Mouse (Mus musculus): ENCODE results near the gene Calhm6.
A peak's percentile ranks its signal among the peaks of the same experiment; 100 is the strongest.

The Calhm6 gene

DNA sequence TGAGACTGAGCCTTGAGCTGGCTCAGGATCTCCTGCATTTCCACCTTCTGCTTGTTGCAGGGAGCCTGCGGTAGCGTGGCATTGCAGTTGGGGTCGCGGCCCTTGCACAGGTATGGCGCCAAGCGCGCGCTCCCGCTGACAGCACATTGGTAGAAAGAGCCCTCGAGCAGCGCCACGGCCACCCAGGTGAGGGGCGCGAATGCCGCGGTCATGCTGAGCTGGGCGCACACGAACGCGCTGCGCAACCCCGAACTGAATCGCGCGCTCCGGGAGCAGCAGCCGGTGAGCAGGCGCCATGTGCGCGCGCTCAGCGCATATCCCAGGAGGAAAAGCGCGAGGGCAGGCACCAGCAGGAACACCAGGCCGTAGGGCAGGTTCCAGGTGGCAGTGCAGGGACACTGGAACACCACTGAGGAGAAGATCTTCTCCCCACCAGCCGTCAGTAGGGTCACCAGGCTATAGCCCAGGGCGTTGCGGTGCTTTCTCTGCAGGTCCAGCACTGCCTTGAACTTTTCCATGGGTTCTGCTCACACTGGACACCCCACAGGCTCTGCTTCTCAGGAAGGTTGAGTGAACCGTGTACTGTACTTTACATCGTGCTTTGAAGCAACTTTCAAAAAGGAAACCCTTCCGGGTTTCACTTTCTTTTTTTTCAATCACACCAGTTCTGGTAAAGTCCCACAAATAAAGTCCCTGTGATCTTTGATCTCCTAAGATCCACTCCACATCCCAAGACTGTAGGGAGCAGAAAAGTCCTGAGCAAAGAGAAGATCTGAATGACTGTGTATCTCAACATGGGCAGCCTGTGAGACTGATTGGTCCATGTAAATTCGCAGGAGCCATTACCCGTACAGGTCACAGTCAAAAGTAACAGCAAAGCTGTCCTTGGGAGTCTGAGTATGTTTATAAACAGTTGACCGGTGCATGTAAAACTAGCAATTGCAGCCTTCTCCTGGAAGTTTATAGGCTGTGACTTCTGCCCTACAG lies at the start of gene Calhm6:
Calhm6 (minus strand) TSS at position 593 of the 987 bp plus-strand sequence.
- peak; percentile 38 to 59 for DNase-seq (ENCODE audit: low spot score in 2 of 2)

DNA sequence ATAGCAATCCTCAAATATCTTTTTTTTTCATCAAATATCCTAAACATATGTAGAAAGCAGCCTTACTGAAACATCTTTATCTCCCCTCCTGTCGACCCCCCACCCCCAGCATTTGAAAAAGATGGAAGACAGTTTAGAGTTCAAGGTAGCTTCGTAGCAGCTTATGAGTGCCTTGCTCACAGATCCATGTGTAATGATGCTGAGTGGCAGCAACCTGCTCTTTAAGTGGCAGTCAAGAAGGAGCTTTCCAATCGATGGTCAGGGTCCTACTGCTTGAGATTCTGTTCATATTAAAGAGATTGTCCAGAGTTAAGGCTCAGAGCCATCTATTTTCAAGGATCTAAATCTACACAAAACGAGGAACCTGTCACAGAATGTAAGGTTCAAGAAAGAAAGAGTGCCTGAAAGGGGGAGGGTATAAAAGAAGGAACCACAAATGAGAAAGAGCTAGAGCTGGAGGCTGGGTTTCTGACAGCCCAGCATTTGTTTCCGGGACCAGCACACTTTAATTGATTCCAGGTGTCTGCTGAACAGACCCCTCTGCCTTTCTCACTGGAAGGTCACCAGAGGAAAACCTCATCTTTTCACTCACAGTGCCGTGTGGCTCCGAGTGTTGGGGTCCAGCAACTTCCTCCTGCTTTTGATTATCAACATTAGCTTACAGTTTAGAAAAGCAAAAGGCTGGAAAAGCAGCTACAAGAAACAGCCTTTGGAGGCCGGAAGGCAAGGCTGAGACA lies 48.3 kb upstream of the Calhm6 start:
- DNase-seq (ENCODE audit: low spot score in 2 of 2), result no peak

DNA sequence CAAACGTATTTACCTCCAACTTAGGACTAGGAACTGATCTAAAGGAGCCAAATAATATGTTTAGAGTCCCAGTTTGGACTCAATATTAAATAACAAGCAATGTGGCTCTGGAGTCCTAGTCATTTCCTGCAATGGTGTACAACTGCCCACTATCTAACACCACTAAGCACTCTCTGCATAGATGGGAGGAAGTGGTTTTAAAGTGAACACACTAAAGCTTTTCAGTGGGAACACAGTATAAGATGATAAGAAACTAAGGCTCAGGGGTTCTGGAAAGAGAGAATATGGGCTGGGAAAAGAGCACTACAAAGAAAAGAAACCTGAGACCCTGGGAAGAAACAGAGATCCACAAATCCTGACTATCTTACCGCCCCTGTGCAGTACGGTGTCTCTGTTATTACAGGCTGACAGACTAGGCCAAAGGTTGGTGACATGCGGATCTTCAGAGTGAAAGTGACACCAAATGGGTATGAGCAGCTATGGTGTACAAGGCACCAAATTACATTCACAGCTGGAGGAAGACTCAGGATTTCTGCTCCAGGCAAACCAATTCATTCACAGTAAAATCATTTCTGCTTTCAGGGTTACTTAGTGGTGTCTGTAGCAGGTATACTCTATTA lies 45.0 kb upstream of the Calhm6 start:
- no peak for DNase-seq (ENCODE audit: low spot score in 2 of 2)

DNA sequence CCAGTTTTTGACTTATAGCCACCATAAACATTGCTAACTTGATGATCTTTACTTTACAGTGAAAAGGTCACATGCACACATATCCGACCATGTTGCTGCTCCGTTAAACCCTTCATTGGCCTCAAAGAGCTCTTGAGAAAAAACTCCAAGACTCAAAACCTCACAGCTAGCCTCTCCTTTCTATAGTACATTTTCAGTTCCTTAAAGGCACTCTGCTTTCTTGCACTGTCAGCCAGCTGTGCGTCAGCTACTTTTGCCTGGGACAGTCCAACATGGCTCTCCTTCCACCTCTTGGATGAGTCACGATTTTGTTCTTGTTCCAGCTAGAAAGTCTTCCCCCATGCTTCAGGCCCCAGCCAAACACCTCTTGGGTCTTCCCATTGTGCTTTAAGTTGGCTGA lies 43.9 kb upstream of the Calhm6 start:
- no peak for DNase-seq (ENCODE audit: low spot score in 2 of 2)

DNA sequence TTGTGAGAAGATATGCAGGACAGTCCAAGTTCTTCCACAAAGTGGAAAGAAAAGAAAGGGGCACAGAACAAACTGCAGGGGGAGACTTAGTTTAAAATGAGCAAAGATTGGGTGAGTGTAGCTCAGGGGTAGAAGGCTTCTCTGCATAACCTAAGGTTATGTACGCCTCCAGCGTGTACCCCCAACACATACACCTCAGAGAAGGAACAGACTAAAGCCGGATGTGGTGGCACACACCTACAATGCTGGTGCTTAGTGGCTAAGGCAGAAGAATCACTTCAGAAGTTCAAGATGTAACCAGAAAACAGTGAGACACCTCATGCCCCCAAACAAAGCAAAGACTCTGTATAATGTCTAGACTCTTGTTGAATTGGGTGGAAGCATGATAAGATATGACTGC lies 43.4 kb upstream of the Calhm6 start:
- DNase-seq (ENCODE audit: low spot score in 2 of 2), result no peak

DNA sequence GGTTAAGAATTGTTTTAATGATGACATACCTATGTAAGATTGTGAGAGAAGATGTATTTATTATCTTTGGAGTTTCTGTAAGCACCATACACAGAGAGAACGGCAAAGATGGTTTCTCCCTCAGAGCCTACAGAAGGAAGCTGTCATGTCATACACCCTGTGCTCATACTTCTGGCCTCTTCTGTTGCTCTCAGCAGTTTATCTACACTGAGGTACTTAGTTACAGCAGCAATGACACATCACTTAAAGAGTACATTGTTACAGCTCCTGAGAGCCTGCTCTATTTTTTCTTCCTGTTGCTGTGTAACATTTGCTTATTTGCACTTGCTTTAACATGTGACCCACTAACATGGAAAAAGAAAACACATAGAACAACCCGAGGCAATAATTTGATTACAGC lies 39.2 kb upstream of the Calhm6 start:
- DNase-seq (ENCODE audit: low spot score in 2 of 2), result no peak

DNA sequence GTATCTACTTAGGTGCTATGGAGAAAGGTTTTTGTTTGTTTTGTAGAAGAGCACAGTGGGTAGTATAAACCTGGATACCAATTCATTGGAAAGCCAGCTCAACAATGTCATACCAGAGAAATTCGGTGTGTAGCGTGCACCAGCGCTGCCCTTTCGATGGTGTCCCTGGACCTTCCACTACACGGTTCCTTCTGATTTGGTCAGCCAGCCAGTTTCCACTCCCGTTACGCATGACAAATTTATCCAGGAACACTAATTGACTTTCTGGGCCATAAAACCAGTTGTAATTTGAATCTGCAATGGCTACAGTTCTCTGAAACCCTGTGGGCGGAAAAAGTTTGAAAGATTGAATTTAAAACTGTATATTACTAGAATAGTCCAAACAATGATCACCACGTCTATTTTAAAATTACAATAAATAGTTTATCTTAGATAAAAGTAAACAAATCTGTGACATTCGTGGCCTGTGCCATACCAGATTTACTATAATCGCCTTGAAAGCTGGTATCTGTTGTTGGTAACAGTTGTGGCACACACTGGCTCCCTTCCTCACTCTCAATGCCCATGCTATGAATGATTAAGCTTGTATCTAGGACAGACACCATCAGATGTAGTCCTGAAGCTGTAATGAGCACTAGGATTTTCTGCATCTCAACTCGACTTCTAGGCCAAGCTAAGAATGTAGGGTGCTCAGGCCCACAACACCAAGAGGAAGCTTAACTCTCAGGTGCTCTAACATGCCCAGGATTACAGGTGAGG lies 28.2 kb upstream of the Calhm6 start:
- DNase-seq (ENCODE audit: low spot score in 2 of 2), result no peak

DNA sequence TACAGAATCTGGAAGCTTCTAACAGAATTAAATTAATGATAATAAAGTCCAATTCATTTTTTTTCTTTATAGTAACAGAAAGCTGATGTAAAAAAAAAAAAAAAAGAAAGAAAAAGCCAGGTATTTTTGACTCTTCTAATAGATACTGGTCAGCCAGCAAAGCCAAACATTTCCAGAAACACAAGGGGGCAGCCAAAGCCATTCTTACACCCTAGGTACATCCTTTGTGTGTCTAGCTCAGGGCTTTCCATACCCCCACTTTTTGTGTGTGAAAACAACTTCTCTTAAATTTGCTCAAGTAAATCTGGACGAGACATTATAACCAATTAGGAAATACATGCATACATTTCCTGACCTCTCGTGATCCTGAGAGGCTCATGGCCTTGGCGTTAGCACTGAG lies 24.0 kb upstream of the Calhm6 start:
- peak in 1 of 2 experiments; percentile 12 for DNase-seq (ENCODE audit: low spot score in 2 of 2)

DNA sequence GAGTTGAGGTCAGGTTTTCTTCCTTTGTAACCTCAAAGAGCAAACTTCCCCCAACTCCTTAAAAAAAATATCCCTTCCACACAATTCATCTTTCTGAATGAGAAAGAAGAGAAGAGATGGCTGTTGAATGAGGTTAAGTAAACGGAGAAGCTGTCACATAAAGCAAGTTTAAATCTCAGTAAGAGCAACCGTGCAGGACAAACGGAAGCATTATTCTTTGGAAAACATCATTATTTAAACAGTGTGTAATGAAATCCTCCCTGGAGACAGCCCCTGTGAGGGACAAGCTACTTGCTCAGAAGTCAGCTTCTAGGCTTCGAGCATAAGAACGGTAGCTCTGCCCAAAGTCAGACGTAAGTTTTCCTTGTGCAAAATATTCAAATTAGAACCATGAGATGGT lies 22.7 kb upstream of the Calhm6 start:
- no peak for DNase-seq (ENCODE audit: low spot score in 2 of 2)

DNA sequence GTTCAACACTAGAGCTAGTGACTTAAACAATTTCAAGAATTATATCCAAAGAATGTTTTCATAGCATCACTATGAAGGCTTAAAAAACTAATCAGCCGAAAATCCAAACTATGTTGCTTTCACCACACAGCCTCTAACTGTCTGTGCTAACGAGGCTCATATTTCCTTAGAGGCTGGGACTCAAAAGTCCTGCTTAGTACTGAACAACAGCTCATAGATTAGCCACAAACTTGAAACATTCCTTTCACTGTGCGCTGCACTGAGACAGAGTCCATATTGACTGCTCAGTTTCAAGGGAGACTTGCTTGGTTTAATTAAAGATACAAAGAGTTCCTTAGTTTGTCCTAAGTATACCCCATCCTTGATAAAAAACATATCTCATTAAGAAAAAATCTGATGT lies 22.0 kb upstream of the Calhm6 start:
- no peak for DNase-seq (ENCODE audit: low spot score in 2 of 2)

DNA sequence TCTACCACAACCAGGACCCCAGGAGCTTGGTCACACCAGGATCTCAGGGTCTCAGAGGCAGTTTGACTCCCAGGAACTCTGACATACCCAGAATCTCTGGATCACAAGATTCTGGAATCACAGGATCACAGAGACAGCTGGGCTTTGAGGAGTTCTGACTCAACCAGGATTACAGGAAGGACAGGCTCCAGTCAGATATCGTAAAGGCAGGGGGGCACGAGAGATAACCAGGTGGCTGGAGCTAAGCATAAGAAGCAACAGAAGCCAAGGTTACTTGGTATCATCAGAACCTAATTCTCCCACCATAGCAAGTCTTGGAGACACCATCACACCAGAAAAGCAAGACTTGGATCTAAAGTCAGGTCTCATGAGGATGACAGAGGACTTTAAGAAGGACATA lies 13.9 kb upstream of the Calhm6 start:
- DNase-seq (ENCODE audit: low spot score in 2 of 2), result no peak

DNA sequence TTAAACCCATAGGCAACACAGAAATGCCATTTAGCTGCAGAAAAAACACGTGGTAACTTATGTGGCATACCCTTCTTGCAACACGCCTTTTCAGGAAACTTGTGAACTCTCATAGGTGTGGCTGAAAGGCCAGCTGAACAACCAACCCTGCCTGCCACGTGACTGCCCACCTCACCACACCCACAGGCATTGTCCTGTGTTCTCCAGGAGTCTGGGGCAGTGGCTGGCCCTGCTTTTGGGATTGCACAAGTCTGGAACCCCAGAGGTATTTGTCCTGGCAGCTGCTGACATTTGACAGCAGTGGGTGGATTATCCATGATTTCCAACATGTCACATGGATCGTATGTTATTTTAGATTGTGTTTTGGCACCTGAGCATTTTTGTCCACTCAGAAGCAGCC lies 12.0 kb upstream of the Calhm6 start:
- DNase-seq (ENCODE audit: low spot score in 2 of 2), result no peak

DNA sequence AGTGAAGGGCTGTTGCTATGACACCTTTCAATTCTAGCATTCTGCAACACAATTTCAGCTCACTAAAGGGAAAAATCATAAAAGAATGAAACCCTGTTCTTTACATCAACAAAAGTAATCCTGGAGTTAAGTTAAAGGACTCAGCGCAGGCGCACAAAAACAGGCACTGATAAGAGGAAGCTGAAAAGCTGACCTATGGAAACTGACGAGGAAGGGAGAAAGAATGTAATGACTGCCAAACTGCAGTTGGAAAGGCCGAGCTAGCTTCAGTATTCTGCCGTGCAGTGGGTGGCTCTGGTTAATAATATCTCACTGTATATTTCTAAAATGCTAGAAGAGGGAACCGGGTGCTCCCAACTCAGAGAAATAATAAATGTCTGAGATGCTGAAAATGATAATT lies 10.2 kb upstream of the Calhm6 start:
- peak in 1 of 2 experiments; percentile 7 for DNase-seq (ENCODE audit: low spot score in 2 of 2)

DNA sequence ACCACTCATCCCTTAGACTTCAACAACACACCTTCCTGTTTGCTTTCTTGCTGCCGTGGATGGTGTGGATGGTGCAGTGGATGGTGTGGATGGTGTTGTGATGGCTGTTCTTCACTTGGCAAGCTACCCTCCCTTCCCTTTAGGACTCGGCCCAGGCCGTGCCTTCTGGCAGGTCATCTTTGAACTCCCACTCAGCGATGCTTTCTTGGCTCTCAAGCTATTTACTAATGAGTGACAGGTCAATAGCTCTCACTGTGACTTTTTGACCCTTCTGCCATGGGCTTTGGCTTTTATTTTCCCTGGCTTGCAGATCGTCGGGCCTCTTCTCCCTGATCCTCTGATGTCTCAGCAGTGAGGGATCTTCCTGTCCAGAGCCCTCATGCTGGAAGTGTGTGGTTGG lies 8.6 kb upstream of the Calhm6 start:
- DNase-seq (ENCODE audit: low spot score in 2 of 2), result no peak

DNA sequence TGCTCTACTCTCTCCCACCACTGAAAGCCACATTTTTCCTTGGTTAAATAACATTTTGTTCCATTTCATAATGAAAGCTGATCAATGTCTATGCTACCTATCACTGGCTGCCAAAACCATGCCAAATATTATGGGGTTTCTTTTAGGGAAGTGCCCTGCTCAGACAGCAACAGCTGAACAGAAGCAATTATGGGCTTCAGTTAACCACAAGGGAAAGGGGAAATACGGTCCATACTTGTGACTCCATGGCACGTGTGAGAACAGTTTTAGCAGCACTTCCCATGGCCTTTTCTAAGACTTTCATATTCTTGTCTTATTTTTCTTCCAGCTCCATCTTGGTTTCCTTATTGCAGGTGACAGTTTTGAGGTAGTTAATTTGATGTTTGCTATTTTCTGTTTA lies 3.6 kb upstream of the Calhm6 start:
- no peak for DNase-seq (ENCODE audit: low spot score in 2 of 2)

DNA sequence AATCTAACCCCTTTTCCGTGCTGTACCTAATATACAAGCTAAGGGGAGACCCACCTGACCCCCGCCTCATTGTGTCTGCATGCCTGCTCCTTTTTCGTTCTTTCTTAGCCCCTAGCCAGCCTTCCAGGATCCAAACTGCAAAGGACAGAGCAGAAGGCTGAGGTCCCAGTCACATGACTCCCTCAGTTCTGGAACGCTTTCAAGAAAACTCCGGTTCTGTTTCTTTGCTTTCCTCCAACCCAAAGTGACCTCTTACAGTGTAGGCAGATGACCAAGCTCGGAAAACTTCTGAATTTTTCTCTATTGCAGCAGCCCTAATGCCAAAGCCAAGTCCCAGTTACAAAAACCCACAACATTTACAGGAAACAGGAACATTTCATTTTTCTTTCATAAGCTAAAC lies 607 bp upstream of the Calhm6 start:
- no peak for DNase-seq (ENCODE audit: low spot score in 2 of 2)

DNA sequence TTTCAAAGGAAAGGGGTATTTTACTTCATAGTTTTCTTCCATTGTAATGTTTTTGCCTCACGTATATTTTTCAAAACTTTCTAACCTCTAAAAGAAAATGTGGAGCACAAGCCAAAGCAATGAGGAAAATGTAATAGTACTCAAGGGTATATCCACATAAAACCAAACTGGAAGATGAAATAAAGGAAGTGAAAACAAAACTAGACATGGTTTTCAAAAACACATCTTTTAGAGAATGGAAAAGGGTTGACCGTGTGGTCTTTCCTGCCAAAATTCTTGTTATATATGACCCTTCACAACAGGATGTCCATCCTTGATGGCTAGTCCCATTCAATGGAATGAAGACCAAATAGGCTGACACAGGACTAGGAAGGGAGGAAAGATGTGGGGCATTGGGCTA lies 9.4 kb downstream of the Calhm6 start:
- no peak for DNase-seq (ENCODE audit: low spot score in 2 of 2)

DNA sequence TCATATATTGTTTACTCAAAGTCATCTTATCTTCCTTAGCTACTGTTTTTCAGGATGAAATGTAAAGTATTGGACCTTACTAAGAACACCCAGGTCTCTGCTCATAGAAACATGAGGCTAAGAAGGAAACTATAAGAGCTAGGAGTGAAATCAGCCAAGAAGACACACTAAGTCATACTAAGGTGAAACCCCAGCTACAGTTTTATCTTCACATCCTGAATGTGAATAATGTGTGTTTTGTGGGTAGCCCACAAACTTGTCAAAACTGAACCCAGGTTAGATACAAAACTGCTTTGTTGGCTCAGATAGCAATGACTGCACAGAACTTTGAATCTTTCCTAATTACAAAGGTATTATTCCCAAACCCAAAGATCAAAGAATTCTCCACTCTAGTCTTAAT lies 10.0 kb downstream of the Calhm6 start:
- DNase-seq (ENCODE audit: low spot score in 2 of 2), result no peak

DNA sequence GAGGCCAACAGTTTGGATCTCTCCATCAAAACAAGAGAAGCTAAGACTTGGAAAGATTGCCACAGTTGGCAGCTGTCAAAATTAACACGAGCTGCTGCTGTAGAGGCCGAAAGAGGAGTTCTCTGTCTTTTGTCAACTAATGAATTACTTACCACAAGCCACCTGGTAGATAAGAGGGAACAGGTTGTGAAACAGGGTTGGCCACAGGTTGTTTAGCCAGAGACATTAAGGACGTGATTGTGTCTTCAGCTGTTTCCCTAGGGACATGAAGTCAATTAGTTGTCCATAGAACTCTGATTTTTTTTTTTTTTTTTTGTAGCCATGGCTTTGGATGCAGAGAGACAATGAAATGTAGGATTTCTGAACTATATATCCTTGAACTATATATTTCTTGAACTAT lies 10.7 kb downstream of the Calhm6 start:
- DNase-seq (ENCODE audit: low spot score in 2 of 2), result no peak

DNA sequence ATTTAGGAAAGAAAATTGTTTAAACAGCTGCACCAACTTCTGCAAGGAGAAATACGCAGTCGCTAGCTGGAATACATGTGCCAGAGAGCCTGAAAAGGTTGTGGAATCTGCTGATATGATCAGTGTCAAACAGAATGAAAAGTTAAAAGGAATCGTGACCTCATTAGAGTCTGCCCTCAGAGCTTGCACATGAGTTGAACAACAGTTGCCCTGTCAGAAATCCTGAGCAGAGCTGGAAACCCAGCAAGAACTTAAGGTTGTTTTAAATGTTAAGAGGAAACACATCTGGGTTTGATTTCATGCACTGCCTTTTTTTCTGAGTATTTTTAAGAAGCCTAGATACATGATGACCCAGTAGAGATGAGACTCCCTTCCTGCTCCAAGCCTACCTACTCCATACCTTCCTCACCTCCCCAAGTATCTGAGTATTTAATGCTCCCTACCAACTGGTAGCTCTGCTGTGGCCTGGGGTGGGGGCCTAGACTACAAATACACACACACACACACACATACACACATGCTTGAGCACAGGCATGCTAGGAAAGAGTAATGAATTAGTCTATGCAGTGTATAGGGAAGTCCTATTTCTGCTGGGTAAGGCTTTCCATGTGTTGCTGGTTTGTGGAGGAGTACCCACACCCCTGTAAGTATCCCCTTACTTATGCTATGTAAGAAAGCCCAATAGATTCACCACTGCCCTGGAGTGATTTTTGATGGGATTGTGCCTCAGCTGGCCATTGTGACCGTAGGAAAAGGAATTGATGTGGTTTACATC lies 15.6 kb downstream of the Calhm6 start:
- DNase-seq (ENCODE audit: low spot score in 2 of 2), result no peak

DNA sequence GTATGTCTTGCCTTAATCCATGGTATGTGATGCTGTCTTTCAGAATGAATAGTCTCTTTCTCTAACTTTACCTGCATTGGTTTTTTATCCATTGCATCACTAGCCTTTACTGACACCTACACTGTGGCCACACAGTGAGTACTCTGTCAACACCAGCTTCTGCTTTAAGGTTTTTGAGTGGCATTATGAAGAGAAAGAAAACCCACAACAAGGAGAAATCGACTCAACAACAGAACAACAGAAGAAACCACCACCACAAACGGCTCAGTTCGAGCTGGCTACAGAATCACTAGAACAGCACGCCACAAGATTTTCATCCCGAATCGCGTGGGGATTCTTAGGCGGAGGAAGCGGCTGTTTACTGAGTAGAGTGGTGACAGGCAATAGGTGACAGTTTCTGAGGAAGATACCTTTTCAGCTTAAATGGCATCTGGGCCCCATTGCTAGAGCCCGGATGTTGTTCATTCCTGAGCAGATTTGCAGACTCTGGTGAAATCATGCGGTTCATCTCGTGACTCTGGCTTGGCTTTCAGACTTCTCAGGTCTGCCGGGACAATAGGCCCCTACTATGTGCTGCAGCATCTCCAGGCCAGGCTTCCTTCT lies 16.8 kb downstream of the Calhm6 start:
- no peak for DNase-seq (ENCODE audit: low spot score in 2 of 2)

Measured in right cerebral cortex, adult 2 months (tissue).